Mouse (Mus musculus) B cell, adult 62 days (primary cell): ENCODE data around the gene Smim8. TPM values are rescaled to one million over a fixed set of nuclear protein-coding genes. Genes with fewer than 3 reads are reported as not detected.

Experiments
- total RNA-seq: library from RNA; stranded (reverse); gene quantifications from 4 replicates; pipeline ENCODE4 v1.2.4, GENCODE M21; 2023

Gene Smim8
- 11.3 to 12.5 TPM (median 12.1 TPM) in 4 replicates for total RNA-seq

DNA sequence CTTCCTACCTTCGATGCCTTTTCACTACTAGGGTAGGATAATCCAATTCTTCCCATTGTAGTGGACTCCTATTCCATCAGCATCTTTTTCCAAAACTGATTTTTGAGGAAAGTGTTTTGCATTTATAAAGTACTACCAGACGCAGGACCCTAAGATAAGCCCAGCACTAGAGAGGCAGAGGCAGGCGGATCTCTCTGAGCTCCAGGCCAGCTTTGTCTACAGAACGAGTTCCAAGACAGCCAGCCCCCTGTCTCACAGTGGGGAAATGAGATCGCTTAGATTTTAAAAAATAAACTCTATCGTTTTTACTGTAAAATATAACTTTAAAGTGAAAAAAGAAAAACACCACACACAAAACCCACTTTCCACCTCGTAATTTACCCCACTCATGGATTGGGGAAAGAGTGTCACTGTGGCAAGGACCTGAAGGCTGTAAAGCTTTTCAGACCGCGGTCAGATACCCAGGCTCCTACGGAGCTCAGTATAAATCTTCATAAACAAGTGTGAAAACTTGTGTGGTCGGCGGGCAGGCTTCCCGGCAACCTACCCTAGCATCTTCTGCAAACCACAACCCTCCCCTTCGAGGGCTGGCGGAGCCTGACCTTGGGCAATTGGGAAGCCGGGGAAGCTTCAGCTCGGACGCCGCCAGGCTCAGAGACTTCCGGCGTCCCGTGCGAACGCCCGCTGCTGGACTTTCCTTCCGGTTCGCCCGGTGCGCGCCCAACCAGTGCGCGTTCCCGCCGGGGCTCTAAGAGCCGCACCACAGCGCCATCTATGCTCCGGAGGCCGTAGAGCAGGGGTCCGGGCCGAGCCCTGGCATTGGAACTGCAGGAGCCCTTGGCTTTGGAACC is at the start of gene Smim8:
TSS of gene Smim8 (minus strand) at position 747 of the 851 bp plus-strand sequence.

GRCm38 (mm10) chr4:34756163-34756562 is 22.1 kb downstream of the Smim8 start, which contains the start of gene Gm136:
Gene Gm136, minus strand, starts transcription at chr4:34756263.

GRCm38 (mm10) chr4:34729851-34730341 is 48.3 kb downstream of the Smim8 start, which contains the start of gene Cfap206:
Gene Cfap206, minus strand, starts transcription at chr4:34730206.

Other genes starting within 250 kb of the Smim8 start
- 61.1 to 63.5 TPM (median 62.1 TPM) in 4 replicates for gene Akirin2, start 227.5 kb downstream of the Smim8 start, total RNA-seq
- 80.4 to 95.9 TPM (median 94.1 TPM) in 4 replicates for gene Orc3, start 163.5 kb downstream of the Smim8 start, total RNA-seq
- gene Rars2, start 163.5 kb downstream of the Smim8 start, total RNA-seq: 19.3 to 27.4 TPM (median 25.2 TPM) in 4 replicates
- gene Slc35a1, start 91.0 kb downstream of the Smim8 start, total RNA-seq: 13.2 to 19.0 TPM (median 17.5 TPM) in 4 replicates
- not detected in 4 replicates for gene Cfap206, start 48.2 kb downstream of the Smim8 start, total RNA-seq
- not detected in 4 replicates for gene Gm136, start 22.2 kb downstream of the Smim8 start, total RNA-seq
- gene Zfp292, start 104.5 kb upstream of the Smim8 start, total RNA-seq: 61.8 to 63.1 TPM (median 62.0 TPM) in 4 replicates
- not detected in 4 replicates for gene Cga, start 115.4 kb upstream of the Smim8 start, total RNA-seq